Mouse (Mus musculus) embryonic stem cell, embryonic (primary cell): ENCODE data around the gene Ddx42.

Experiments used
- CTCF ChIA-PET, 4 experiments: fragments of 300-600 bp in 2 of 4; fragments of 350-600 bp in 2 of 4; sonication (Branson Sonifier 250); formaldehyde crosslinking; loops; one replicate each; lab custom pipeline; 2022; ENCODE audit warnings: inconsistent platforms in 2 of 4; lab: Charles Lee
- POLR2A ChIA-PET, 4 experiments: fragments of 300-600 bp in 2 of 4; fragments of 350-600 bp in 2 of 4; sonication (Branson Sonifier 250); formaldehyde crosslinking; loops; one replicate each; lab custom pipeline; 2022; ENCODE audit warnings: antibody characterized with exemption in 4 of 4, inconsistent platforms in 1 of 4; lab: Charles Lee

The Ddx42 gene

DNA sequence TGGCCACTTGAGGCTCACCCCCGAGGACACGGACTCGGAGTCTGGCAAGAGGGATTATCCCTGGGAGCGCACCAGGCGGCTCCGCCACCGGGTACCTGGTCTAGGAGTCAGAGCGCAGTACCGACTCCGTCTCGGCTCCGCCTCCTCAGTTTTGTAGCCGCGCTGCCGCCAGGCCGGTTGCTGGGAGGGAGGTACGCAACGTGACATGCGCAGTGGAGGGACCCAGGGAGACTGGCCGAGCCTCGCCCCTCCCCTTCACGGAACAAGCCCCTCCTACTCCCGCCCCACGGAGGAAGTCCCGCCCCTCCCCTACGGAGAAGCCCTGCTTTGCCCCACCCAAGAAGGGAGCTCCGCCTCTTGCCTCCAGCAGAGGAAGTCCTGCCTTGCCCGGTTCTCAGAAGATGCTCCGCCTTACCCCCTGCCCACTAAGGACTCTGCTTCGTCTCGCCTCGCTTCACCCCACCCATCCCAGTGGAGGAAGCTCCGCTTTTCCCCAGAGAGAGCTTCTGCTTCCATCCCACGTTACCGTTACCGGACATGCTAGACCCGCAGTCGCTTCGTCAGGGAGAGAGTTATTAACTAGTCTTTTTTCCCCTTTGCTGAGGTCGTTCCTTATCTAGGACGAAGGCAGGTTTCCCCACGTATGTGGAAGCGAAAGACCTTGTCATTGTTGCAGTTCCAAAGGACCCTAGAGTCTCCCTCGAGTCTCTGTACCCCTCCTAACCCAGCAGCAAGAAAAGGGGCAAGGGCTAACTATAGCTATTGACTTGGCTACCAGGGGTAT, 23.2 kb upstream of the Ddx42 start:
- ChIA-PET CTCF (interaction anchor here (0.6 to 1.7 kb wide), 28 partner anchors 8 to 1988 kb away, joined by 3 to 8 read pairs (median 4); partner anchors contain the start of genes Ccdc47 (in 1 of the 4), Dcaf7 (in 1 of the 4), Scn4a (in 1 of the 4) and Strada (in 1 of the 4)), POLR2A (interaction anchor here (0.5 to 4.6 kb wide), 158 partner anchors 8 to 1891 kb away, joined by 3 to 144 read pairs (median 4); partner anchors contain the start of genes Ccdc47 (in 4 of the 4), Ddx42 (in 4 of the 4), Gm10840 (in 3 of the 4) and Limd2 (in 3 of the 4))

- CTCF ChIA-PET, result interaction anchor here (0.6 to 1.7 kb wide), 28 partner anchors 11 to 1988 kb away, joined by 3 to 8 read pairs (median 4); partner anchors contain the start of genes Ccdc47 (in 1 of the 4), Dcaf7 (in 1 of the 4), Scn4a (in 1 of the 4) and Tcam1 (in 1 of the 4)
- POLR2A ChIA-PET, result interaction anchor here (0.5 to 4.6 kb wide), 151 partner anchors 8 to 1891 kb away, joined by 3 to 144 read pairs (median 4); partner anchors contain the start of genes Ccdc47 (in 4 of the 4), Ddx42 (in 4 of the 4), Map3k3 (in 3 of the 4) and Strada (in 3 of the 4)
Observed at GRCm38 (mm10) chr11:106194155-106194541, 22.6 kb upstream of the Ddx42 start.

- ChIA-PET POLR2A (interaction anchor here in 3 of 4 experiments (0.5 to 4.6 kb wide), 15 partner anchors 10 to 525 kb away, joined by 3 to 144 read pairs (median 19); partner anchors contain the start of genes Ccdc47 (in 3 of the 3), Ddx42 (in 3 of the 3), Gm10840 (in 2 of the 3) and Limd2 (in 2 of the 3)), CTCF (interaction anchor here in 2 of 4 experiments (0.7 to 1.7 kb wide), 3 partner anchors 16 to 1057 kb away, joined by 3 to 8 read pairs (median 5); no protein-coding TSS in a partner anchor)
Observed at GRCm38 (mm10) chr11:106194891-106195290, 21.8 kb upstream of the Ddx42 start.

DNA sequence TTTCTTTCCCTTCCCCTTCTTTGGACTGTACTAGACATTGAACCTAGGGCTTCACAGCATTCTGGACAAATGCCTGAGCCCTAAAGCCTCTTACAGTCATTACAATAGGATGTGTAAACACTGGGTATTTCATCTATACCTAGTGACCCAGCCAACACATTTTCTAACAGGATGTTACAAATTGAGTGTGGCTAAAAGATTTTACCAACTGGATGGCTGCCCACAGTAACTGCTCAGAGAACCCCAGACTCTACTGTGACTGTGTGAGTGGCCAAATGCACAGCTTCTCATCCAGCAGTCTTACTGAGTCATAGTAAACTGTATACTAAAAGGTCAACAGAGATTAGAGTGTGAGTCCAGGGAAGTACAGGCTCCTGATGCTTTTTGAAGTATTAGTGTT, 21.4 kb upstream of the Ddx42 start:
- CTCF ChIA-PET, result no interaction called here
- POLR2A ChIA-PET, result interaction anchor here in 3 of 4 experiments (0.7 to 4.6 kb wide), 9 partner anchors 9 to 170 kb away, joined by 3 to 144 read pairs (median 26); partner anchors contain the start of genes Ccdc47 (in 3 of the 3), Ddx42 (in 3 of the 3), Ftsj3 (in 1 of the 3) and Gm10840 (in 1 of the 3)

GRCm38 (mm10) chr11:106198277-106198676, 18.4 kb upstream of the Ddx42 start:
- POLR2A ChIA-PET, result interaction anchor here in 2 of 4 experiments (1.0 to 2.0 kb wide), 4 partner anchors 11 to 21 kb away, joined by 3 to 6 read pairs (median 4); partner anchors contain the start of genes Ccdc47 (in 2 of the 2) and Ddx42 (in 1 of the 2)
- CTCF ChIA-PET, result no interaction called here

DNA sequence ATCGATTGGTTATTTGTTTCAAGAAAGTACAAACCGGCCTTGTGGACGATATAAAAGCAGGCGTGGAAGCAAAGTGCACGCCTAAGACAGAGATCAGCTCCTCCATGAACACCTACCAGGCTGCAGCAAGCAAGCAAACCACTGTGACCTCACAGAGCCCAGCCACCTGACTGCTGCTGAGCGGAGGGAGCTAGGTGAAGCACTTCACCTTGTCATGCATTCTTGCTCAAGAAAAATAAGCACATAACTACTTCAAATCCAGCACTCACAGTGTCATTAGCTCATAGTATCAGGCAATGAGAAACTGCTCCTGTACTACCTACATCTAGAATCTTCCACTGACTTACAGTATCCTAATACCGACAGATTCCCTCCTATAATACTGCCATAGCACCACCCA, 16.7 kb upstream of the Ddx42 start:
- CTCF ChIA-PET, result interaction anchor here in 1 of 4 experiments (0.6 kb wide), 1 partner anchor 10 kb away, joined by 3 read pairs; no protein-coding TSS in a partner anchor
- POLR2A ChIA-PET, result interaction anchor here in 2 of 4 experiments (1.3 to 2.0 kb wide), 2 partner anchors 11 to 16 kb away, joined by 4 to 6 read pairs; partner anchors contain the start of genes Ccdc47 (in 1 of the 2) and Ddx42 (in 1 of the 2)

- ChIA-PET CTCF (interaction anchor here in 3 of 4 experiments (0.6 to 1.3 kb wide), 3 partner anchors 10 to 290 kb away, joined by 3 to 5 read pairs (median 4); no protein-coding TSS in a partner anchor), POLR2A (interaction anchor here in 2 of 4 experiments (1.0 to 2.9 kb wide), 5 partner anchors 10 to 16 kb away, joined by 3 to 19 read pairs (median 4); partner anchors contain the start of genes Ccdc47 (in 1 of the 2) and Ddx42 (in 1 of the 2))
Observed at GRCm38 (mm10) chr11:106200756-106201155, 16.0 kb upstream of the Ddx42 start.

- ChIA-PET CTCF (interaction anchor here in 3 of 4 experiments (0.6 to 1.3 kb wide), 4 partner anchors 8 to 290 kb away, joined by 3 to 5 read pairs (median 4); partner anchors contain the start of gene Map3k3 (in 1 of the 3)), POLR2A (interaction anchor here (0.5 to 6.6 kb wide), 22 partner anchors 8 to 299 kb away, joined by 3 to 57 read pairs (median 4); partner anchors contain the start of genes Ddx42 (in 2 of the 4), Ccdc47 (in 1 of the 4), Gm10840 (in 1 of the 4) and Limd2 (in 1 of the 4))
Observed at GRCm38 (mm10) chr11:106201337-106202122, 15.2 kb upstream of the Ddx42 start.

- POLR2A ChIA-PET, result interaction anchor here (0.5 to 6.6 kb wide), 21 partner anchors 8 to 300 kb away, joined by 3 to 57 read pairs (median 4); partner anchors contain the start of genes Ddx42 (in 2 of the 4), Ccdc47 (in 1 of the 4), Gm10840 (in 1 of the 4) and Limd2 (in 1 of the 4)
Observed at GRCm38 (mm10) chr11:106202123-106202465, 14.6 kb upstream of the Ddx42 start, which contains the start of gene Strada. Gene Strada, minus strand, starts transcription at chr11:106202168.

GRCm38 (mm10) chr11:106212771-106213170, 4.0 kb upstream of the Ddx42 start:
- ChIA-PET CTCF (no interaction called here), POLR2A (interaction anchor here in 3 of 4 experiments (0.6 to 1.9 kb wide), 4 partner anchors 9 to 19 kb away, joined by 3 to 4 read pairs (median 4); partner anchors contain the start of gene Strada (in 2 of the 3))

More at GRCm38 (mm10) chr11:106202123-106202465, 14.6 kb upstream of the Ddx42 start, which contains the start of gene Strada:
- CTCF ChIA-PET, result interaction anchor here in 1 of 4 experiments (1.2 kb wide), 1 partner anchor 9 kb away, joined by 3 read pairs; no protein-coding TSS in a partner anchor

DNA sequence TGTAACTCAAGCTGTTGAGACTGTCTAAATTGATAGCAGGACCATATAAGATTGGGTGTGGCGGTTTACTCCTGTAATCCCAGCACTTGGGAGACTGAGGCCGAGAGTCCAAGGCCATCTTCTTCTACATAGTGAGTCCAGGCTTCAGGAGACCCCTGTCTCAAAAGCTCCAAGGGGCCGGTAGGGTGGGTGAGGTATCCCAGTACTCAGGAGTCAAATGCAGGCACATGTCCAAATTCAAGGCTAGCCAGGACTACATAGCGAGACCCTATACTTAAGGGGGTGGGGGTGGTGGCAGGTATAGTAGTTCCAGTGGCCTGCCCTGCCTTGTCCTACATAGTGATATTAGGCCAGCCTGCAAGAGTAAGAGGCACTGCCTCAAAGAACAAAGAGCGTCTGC, 1.9 kb upstream of the Ddx42 start:
- ChIA-PET POLR2A (interaction anchor here in 3 of 4 experiments (1.0 to 5.0 kb wide), 10 partner anchors 13 to 573 kb away, joined by 3 to 144 read pairs (median 12); partner anchors contain the start of genes Cep95 (in 1 of the 3), Ddx5 (in 1 of the 3), Ftsj3 (in 1 of the 3) and Psmc5 (in 1 of the 3)), CTCF (no interaction called here)

DNA sequence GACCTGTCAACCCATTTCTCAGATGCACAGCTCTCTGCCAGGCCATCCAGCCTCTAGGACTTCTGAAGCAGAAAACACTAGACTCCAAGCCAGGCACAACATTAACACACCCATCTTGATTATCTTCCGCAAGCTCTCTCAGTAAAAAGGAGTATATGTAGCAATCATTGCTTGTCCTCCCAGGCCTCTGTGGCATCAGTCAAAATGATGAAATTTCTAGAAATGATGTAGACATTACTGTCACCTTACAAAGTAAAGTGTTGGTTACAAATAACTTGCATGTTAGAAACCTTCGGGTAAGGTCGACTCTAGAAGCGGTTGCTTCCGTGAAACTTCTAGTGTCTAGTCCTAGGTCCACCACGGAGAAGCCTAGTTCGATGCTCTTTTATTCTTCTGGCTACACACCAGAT, 1.3 kb upstream of the Ddx42 start:
- POLR2A ChIA-PET, result interaction anchor here (0.6 to 5.0 kb wide), 70 partner anchors 8 to 922 kb away, joined by 3 to 144 read pairs (median 5); partner anchors contain the start of genes Cep95 (in 2 of the 4), Dcaf7 (in 2 of the 4), Ddx5 (in 2 of the 4) and Ftsj3 (in 2 of the 4)
- CTCF ChIA-PET, result interaction anchor here in 2 of 4 experiments (1.1 to 1.3 kb wide), 4 partner anchors 19 to 61 kb away, joined by 3 to 4 read pairs (median 4); partner anchors contain the start of genes Smarcd2 (in 1 of the 2) and Tcam1 (in 1 of the 2)

- CTCF ChIA-PET, result interaction anchor here in 3 of 4 experiments (0.5 to 1.3 kb wide), 8 partner anchors 9 to 272 kb away, joined by 3 to 5 read pairs (median 4); partner anchors contain the start of genes Map3k3 (in 1 of the 3), Smarcd2 (in 1 of the 3) and Tcam1 (in 1 of the 3)
Observed at GRCm38 (mm10) chr11:106215927-106216729, 598 bp upstream of the Ddx42 start, which contains the start of gene Ccdc47. Gene Ccdc47, minus strand, starts transcription at chr11:106216344.

GRCm38 (mm10) chr11:106220603-106221002, 3.9 kb downstream of the Ddx42 start:
- ChIA-PET CTCF (no interaction called here), POLR2A (interaction anchor here in 2 of 4 experiments (0.9 to 3.5 kb wide), 12 partner anchors 16 to 55 kb away, joined by 3 to 16 read pairs (median 4); partner anchors contain the start of genes Smarcd2 (in 1 of the 2) and Tcam1 (in 1 of the 2))

More at GRCm38 (mm10) chr11:106215927-106216729, 598 bp upstream of the Ddx42 start, which contains the start of gene Ccdc47:
- POLR2A ChIA-PET, result interaction anchor here (0.6 to 5.0 kb wide), 110 partner anchors 9 to 921 kb away, joined by 3 to 144 read pairs (median 4); partner anchors contain the start of genes Smarcd2 (in 3 of the 4), Cep95 (in 2 of the 4), Dcaf7 (in 2 of the 4) and Ddx5 (in 2 of the 4)
